Mouse (Mus musculus): ENCODE results near the gene Entpd7. TPM values are rescaled to one million over a fixed set of nuclear protein-coding genes. Genes with fewer than 3 reads are reported as not detected.
A peak's percentile ranks its signal among the peaks of the same experiment; 100 is the strongest.

Gene Entpd7
- polyA plus RNA-seq, 1 experiment: 6.5 TPM

DNA sequence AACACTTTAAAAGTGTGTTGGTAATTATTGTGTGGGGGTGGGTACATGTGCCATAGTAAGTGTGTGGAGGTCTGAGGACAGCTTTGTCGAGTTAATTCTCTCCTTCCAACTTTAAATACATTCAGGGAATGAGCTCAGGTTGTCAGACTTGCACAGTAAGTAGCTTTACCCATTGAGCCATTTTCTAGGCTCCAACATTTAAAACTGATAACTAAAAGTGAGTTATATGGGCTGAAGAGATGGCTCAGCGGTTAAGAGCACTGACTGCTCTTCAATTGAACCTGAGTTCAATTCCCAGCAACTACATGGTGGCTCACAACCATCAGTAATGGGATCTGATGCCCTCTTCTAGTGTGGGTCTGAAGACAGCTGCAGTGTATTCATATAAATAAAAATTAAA, 64.8 kb downstream of the Entpd7 start:
- H3K27ac ChIP-seq (ENCODE audit: insufficient read depth, low read depth, low read length): no peak overlapping the region
- no peak overlapping the region for H3K4me3 ChIP-seq (ENCODE audit: insufficient read depth, low read depth, low read length)
- TF ChIP-seq CTCF (conservative IDR thresholded peaks at IDR 0.05; ENCODE audit: insufficient read depth, insufficient read length, low read depth, low read length) (no peak), POLR2A (IDR thresholded peaks at IDR 0.05; ENCODE audit: low read depth, low read length) (no peak)
- 74% methylated on average over 2 of the region's 2 CpGs for WGBS
- no peak for DNase-seq
- no peaks in the 10 kb centered on the region; the same call in 1 of the 2 replicates for H3K4me1 ChIP-seq (ENCODE audit: control insufficient read depth, insufficient read depth, low read length)
- no peaks in the 10 kb centered on the region; the same call in 1 of the 2 replicates for H3K36me3 ChIP-seq (ENCODE audit: control insufficient read depth, insufficient read depth, low read length)
- no peaks in the 10 kb centered on the region for H3K27me3 ChIP-seq (replicated peaks; ENCODE audit: control insufficient read depth, insufficient read depth, low read length)

- DNase-seq: no peak
- 77% methylated on average over 2 of the region's 2 CpGs for WGBS
- Histone ChIP-seq H3K4me1 (ENCODE audit: control insufficient read depth, insufficient read depth, low read length) (no peaks in the 10 kb centered on the region; the same call in 1 of the 2 replicates), H3K4me3 (ENCODE audit: insufficient read depth, low read depth, low read length) (no peak overlapping the region), H3K36me3 (ENCODE audit: control insufficient read depth, insufficient read depth, low read length) (no peaks in the 10 kb centered on the region), H3K27me3 (replicated peaks; ENCODE audit: control insufficient read depth, insufficient read depth, low read length) (no peaks in the 10 kb centered on the region), H3K27ac (ENCODE audit: insufficient read depth, low read depth, low read length) (no peak overlapping the region)
- no peak for TF ChIP-seq POLR2A (IDR thresholded peaks at IDR 0.05; ENCODE audit: low read depth, low read length)
- TF ChIP-seq CTCF (conservative IDR thresholded peaks at IDR 0.05; ENCODE audit: insufficient read depth, insufficient read length, low read depth, low read length): no peak
Measured at GRCm38 (mm10) chr19:43754872-43755271, 65.4 kb downstream of the Entpd7 start.

- Histone ChIP-seq H3K27ac (ENCODE audit: insufficient read depth, low read depth, low read length) (no peak overlapping the region), H3K4me3 (ENCODE audit: insufficient read depth, low read depth, low read length) (no peak overlapping the region), H3K27me3 (replicated peaks; ENCODE audit: control insufficient read depth, insufficient read depth, low read length) (no peaks in the 10 kb centered on the region), H3K4me1 (ENCODE audit: control insufficient read depth, insufficient read depth, low read length) (no peaks in the 10 kb centered on the region; the same call in 1 of the 2 replicates), H3K36me3 (ENCODE audit: control insufficient read depth, insufficient read depth, low read length) (0 out of 2 replicates have a peak, but pooled peaks cover 2% of the 10 kb centered on the region)
- TF ChIP-seq POLR2A (IDR thresholded peaks at IDR 0.05; ENCODE audit: low read depth, low read length) (no peak), CTCF (conservative IDR thresholded peaks at IDR 0.05; ENCODE audit: insufficient read depth, insufficient read length, low read depth, low read length) (peak; percentile 57)
- DNase-seq: peak; percentile 79
- 15% methylated on average over 6 of the region's 6 CpGs for WGBS
Measured at GRCm38 (mm10) chr19:43760504-43760903, 71.0 kb downstream of the Entpd7 start.

DNA sequence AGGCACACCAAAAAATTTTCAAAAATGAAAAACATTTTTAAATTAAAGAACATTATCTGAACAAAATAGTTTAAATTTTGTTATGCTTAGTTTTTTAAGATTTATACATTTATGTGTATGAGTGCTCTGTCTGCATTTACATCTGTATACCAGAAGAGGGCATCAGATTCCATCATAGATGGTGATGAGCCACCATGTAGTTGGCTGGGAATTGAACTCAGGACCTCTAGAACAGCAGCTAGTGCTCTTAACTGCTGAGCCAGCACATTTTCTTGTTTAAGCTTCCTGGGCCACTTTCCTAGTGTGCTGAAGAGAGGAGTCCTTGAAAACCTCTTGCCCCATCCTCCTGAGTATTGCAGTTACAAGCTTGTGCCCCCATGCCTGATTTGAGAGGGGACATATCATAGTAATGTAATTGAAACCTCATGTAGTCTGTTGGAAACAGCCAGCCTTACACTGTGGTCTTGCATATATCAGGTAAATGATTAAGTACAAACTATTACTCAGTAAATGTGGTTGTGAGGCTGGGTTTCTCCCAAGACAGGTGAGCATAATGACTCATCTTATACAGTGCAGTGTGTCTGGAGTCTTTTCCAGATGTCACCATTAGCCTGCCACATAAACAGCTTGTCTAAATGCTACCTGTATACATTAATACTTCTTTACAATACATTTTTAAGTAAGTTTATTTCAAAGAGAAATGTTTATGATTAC, 72.2 kb downstream of the Entpd7 start:
- Histone ChIP-seq H3K4me1 (ENCODE audit: control insufficient read depth, insufficient read depth, low read length) (no peaks in the 10 kb centered on the region; the same call in 1 of the 2 replicates), H3K27me3 (replicated peaks; ENCODE audit: control insufficient read depth, insufficient read depth, low read length) (no peaks in the 10 kb centered on the region), H3K4me3 (ENCODE audit: insufficient read depth, low read depth, low read length) (no peak overlapping the region), H3K27ac (ENCODE audit: insufficient read depth, low read depth, low read length) (no peak overlapping the region), H3K36me3 (ENCODE audit: control insufficient read depth, insufficient read depth, low read length) (0 out of 2 replicates have a peak, but pooled peaks cover 2% of the 10 kb centered on the region)
- no peak; the same call in 1 of the 2 replicates for TF ChIP-seq CTCF (conservative IDR thresholded peaks at IDR 0.05; ENCODE audit: insufficient read depth, insufficient read length, low read depth, low read length)
- TF ChIP-seq POLR2A (IDR thresholded peaks at IDR 0.05; ENCODE audit: low read depth, low read length): no peak
- peak; percentile 25 for DNase-seq

DNA sequence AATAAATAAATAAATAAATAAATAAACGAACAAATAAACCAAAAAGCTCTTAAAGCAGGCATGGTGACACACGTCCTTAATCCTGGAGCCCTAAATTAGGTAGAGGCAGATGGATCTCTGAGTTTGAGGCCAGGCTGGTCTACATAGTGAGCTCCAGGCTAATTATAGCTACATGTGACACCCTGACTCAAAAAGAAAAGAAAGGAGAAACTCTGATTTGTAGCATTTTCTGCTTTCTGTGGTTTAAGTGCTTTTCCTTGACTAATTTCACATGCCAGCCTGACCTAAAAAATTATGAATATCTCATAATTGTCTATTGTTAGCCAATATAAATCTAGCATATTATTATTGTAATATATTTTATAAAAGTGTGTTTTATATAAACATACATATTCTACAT, 72.9 kb downstream of the Entpd7 start:
- TF ChIP-seq CTCF (conservative IDR thresholded peaks at IDR 0.05; ENCODE audit: insufficient read depth, insufficient read length, low read depth, low read length): no peak
- TF ChIP-seq POLR2A (IDR thresholded peaks at IDR 0.05; ENCODE audit: low read depth, low read length): no peak
- DNase-seq: no peak
- Histone ChIP-seq H3K4me3 (ENCODE audit: insufficient read depth, low read depth, low read length) (no peak overlapping the region), H3K27ac (ENCODE audit: insufficient read depth, low read depth, low read length) (no peak overlapping the region), H3K27me3 (replicated peaks; ENCODE audit: control insufficient read depth, insufficient read depth, low read length) (no peaks in the 10 kb centered on the region), H3K4me1 (ENCODE audit: control insufficient read depth, insufficient read depth, low read length) (no peaks in the 10 kb centered on the region; the same call in 1 of the 2 replicates), H3K36me3 (ENCODE audit: control insufficient read depth, insufficient read depth, low read length) (0 out of 2 replicates have a peak, but pooled peaks cover 2% of the 10 kb centered on the region)
- WGBS: 83% methylated on average over 2 of the region's 2 CpGs

GRCm38 (mm10) chr19:43766451-43766850, 77.0 kb downstream of the Entpd7 start:
- H3K36me3 ChIP-seq (ENCODE audit: control insufficient read depth, insufficient read depth, low read length): no peaks in the 10 kb centered on the region; the same call in 1 of the 2 replicates
- TF ChIP-seq POLR2A (IDR thresholded peaks at IDR 0.05; ENCODE audit: low read depth, low read length) (no peak), CTCF (conservative IDR thresholded peaks at IDR 0.05; ENCODE audit: insufficient read depth, insufficient read length, low read depth, low read length) (no peak)
- H3K4me3 ChIP-seq (ENCODE audit: insufficient read depth, low read depth, low read length): no peak overlapping the region
- peaks cover 10% of the 10 kb centered on the region for H3K4me1 ChIP-seq (ENCODE audit: control insufficient read depth, insufficient read depth, low read length)
- no peaks in the 10 kb centered on the region for H3K27me3 ChIP-seq (replicated peaks; ENCODE audit: control insufficient read depth, insufficient read depth, low read length)
- no peak overlapping the region for H3K27ac ChIP-seq (ENCODE audit: insufficient read depth, low read depth, low read length)
- DNase-seq: no peak
- WGBS: 87% methylated on average over 5 of the region's 5 CpGs

- peak; percentile 81 for DNase-seq
- H3K4me1 ChIP-seq (ENCODE audit: control insufficient read depth, insufficient read depth, low read length): peaks cover 10% of the 10 kb centered on the region
- H3K27ac ChIP-seq (ENCODE audit: insufficient read depth, low read depth, low read length): peak overlapping the region; percentile 96
- H3K27me3 ChIP-seq (replicated peaks; ENCODE audit: control insufficient read depth, insufficient read depth, low read length): no peaks in the 10 kb centered on the region
- TF ChIP-seq CTCF (conservative IDR thresholded peaks at IDR 0.05; ENCODE audit: insufficient read depth, insufficient read length, low read depth, low read length) (no peak), POLR2A (IDR thresholded peaks at IDR 0.05; ENCODE audit: low read depth, low read length) (no peak)
- H3K4me3 ChIP-seq (ENCODE audit: insufficient read depth, low read depth, low read length): no peak overlapping the region
- H3K36me3 ChIP-seq (ENCODE audit: control insufficient read depth, insufficient read depth, low read length): no peaks in the 10 kb centered on the region; the same call in 1 of the 2 replicates
- 47% methylated on average over 9 of the region's 9 CpGs for WGBS
Measured at GRCm38 (mm10) chr19:43767549-43768322, 78.3 kb downstream of the Entpd7 start.
